30 mouse cellular contexts compared by ENCODE assay signal in the genomic region with DNA sequence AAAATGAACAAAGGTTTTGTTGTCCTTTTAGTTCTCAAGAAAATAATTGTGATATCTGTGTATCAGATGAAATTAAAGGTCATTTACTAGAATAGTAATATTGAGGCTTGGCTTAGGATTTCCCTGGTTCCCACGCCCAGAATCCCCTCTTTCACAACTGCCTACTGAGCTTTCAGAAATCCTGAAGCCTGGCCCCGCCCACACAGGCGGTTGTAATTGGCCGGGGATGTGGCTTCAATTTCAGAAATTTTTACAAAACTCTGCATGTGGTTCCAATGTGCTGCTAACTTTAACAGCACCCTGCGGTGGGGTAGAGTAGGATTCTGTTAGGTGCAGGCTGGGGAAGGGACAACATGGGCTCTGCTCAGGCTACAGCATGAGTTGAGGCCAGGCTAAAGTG.
A peak's percentile ranks its signal among the peaks of the same experiment; 100 is the strongest.
DNase-seq lines count a peak whose midpoint lies in the region; ATAC-seq and TF ChIP-seq lines count a peak whose summit lies in the region.
"Had no signal": no experiment of that assay in that cellular context is flagged by ENCODE, and none has a peak within 500 bp of the region (broad histone marks: within the 10 kb centered on the region; RNA-seq: fewer than 3 reads in every experiment).

No protein-coding gene starts in this region.

- TF ChIP-seq CTCF in intestine, postnatal 0 days (IDR thresholded peaks at IDR 0.05; ENCODE audit: low read depth) = no peak

- 69% methylated on average over 5 of the region's 5 CpGs for WGBS in embryonic facial prominence, embryonic 11.5 days
- WGBS in embryonic facial prominence, embryonic 10.5 days = 67% methylated on average over 5 of the region's 5 CpGs
- 33% methylated on average over 5 of the region's 5 CpGs for WGBS in embryonic facial prominence, embryonic 13.5 days
- WGBS in intestine, postnatal 0 days = 66% methylated on average over 5 of the region's 5 CpGs

- no peaks in the 10 kb centered on the region for H3K4me1 ChIP-seq in embryonic facial prominence, embryonic 11.5 days (ENCODE audit: control insufficient read depth, insufficient read depth, low read length)
- peaks cover 25% of the 10 kb centered on the region for H3K4me1 ChIP-seq in embryonic facial prominence, embryonic 10.5 days
- H3K4me1 ChIP-seq in embryonic facial prominence, embryonic 13.5 days = peaks cover 20% of the 10 kb centered on the region
- no peaks in the 10 kb centered on the region for H3K4me1 ChIP-seq in intestine, postnatal 0 days (replicated peaks; ENCODE audit: control insufficient read depth, insufficient read depth, low read length)
- H3K4me1 ChIP-seq: forebrain, embryonic 12.5 days; heart, embryonic 13.5 days; hindbrain, embryonic 10.5 days; hindbrain, embryonic 15.5 days; neural tube, embryonic 13.5 days had no signal

- H3K27ac ChIP-seq in embryonic facial prominence, embryonic 11.5 days (replicated peaks; ENCODE audit: low read depth, low read length) = no peak overlapping the region
- no peak overlapping the region for H3K27ac ChIP-seq in embryonic facial prominence, embryonic 10.5 days (replicated peaks)
- peak overlapping the region; percentile 34; the same call in 1 of the 2 replicates for H3K27ac ChIP-seq in embryonic facial prominence, embryonic 13.5 days
- no peak overlapping the region for H3K27ac ChIP-seq in intestine, postnatal 0 days (ENCODE audit: low read depth, low read length)
- H3K27ac ChIP-seq: forebrain, embryonic 12.5 days; heart, embryonic 13.5 days; hindbrain, embryonic 10.5 days; hindbrain, embryonic 15.5 days; kidney, embryonic 15.5 days; liver, embryonic 14.5 days; midbrain, embryonic 12.5 days; neural tube, embryonic 13.5 days had no signal

- no peak for ATAC-seq in embryonic facial prominence, embryonic 11.5 days (replicated peaks; ENCODE audit: insufficient number of reproducible peaks, low FRiP score, low TSS enrichment, low read depth)
- ATAC-seq in embryonic facial prominence, embryonic 13.5 days (ENCODE audit: insufficient number of reproducible peaks, insufficient read depth, low FRiP score, low TSS enrichment, low read depth) = no peak
- ATAC-seq in intestine, postnatal 0 days = no peak
- ATAC-seq: forebrain, postnatal 0 days; inflammation-experienced regulatory T-cells, adult 6 months had no signal

- H3K4me2 ChIP-seq in embryonic facial prominence, embryonic 11.5 days (ENCODE audit: low read depth, low read length) = no peak overlapping the region
- no peak overlapping the region for H3K4me2 ChIP-seq in embryonic facial prominence, embryonic 13.5 days
- H3K4me2 ChIP-seq in intestine, postnatal 0 days (replicated peaks; ENCODE audit: low read depth) = no peak overlapping the region
- H3K4me2 ChIP-seq: forebrain, embryonic 12.5 days; heart, embryonic 13.5 days; hindbrain, embryonic 15.5 days; kidney, embryonic 15.5 days; midbrain, embryonic 12.5 days; neural tube, embryonic 13.5 days had no signal

- H3K9ac ChIP-seq in embryonic facial prominence, embryonic 11.5 days (replicated peaks; ENCODE audit: low read length) = no peak overlapping the region
- no peak overlapping the region for H3K9ac ChIP-seq in embryonic facial prominence, embryonic 13.5 days
- no peak overlapping the region for H3K9ac ChIP-seq in intestine, postnatal 0 days (ENCODE audit: low read depth, low read length)
- H3K9ac ChIP-seq: forebrain, embryonic 12.5 days; forebrain, postnatal 0 days; heart, embryonic 13.5 days; hindbrain, embryonic 15.5 days; kidney, embryonic 15.5 days; liver, embryonic 14.5 days; midbrain, embryonic 12.5 days; neural tube, embryonic 13.5 days had no signal

- peak; percentile 62 for DNase-seq in embryonic facial prominence, embryonic 11.5 days (ENCODE audit: low spot score)
- no peak for DNase-seq in embryonic facial prominence, embryonic 10.5 days (ENCODE audit: low spot score)
- peak; percentile 56 for DNase-seq in thymus, postnatal 14 days
- no peak for DNase-seq in thymus, adult 18-20 months
- no peak for DNase-seq in Muller cell, postnatal 12 days (ENCODE audit: inconsistent ontology term)
- DNase-seq: adrenal gland, postnatal 25 days; cerebellum, adult 11-12 months; cerebellum, adult 9-11 months; forebrain, postnatal 0 days; heart, postnatal 10 days; kidney, adult 18-20 months; kidney, postnatal 4 days; layer of hippocampus, postnatal 36 days; left cerebral cortex, postnatal 4 days; liver; lung, adult 2 months; lung, postnatal 14 days; right cerebral cortex, postnatal 4 days had no signal

- H3K9me3 ChIP-seq in embryonic facial prominence, embryonic 11.5 days (replicated peaks; ENCODE audit: control insufficient read depth, low read length) = no peaks in the 10 kb centered on the region
- H3K9me3 ChIP-seq in embryonic facial prominence, embryonic 10.5 days = no peaks in the 10 kb centered on the region
- no peaks in the 10 kb centered on the region for H3K9me3 ChIP-seq in embryonic facial prominence, embryonic 13.5 days
- H3K9me3 ChIP-seq in intestine, postnatal 0 days (ENCODE audit: control insufficient read depth) = no peaks in the 10 kb centered on the region
- H3K9me3 ChIP-seq: forebrain, embryonic 12.5 days; heart, embryonic 13.5 days; hindbrain, embryonic 10.5 days; hindbrain, embryonic 15.5 days; kidney, embryonic 15.5 days; midbrain, embryonic 12.5 days; neural tube, embryonic 13.5 days had no signal

- no peaks in the 10 kb centered on the region for H3K27me3 ChIP-seq in embryonic facial prominence, embryonic 11.5 days (ENCODE audit: control insufficient read depth, insufficient read depth, low read length)
- no peaks in the 10 kb centered on the region for H3K27me3 ChIP-seq in embryonic facial prominence, embryonic 10.5 days (replicated peaks; ENCODE audit: low read depth, poor library complexity, severe bottlenecking)
- no peaks in the 10 kb centered on the region for H3K27me3 ChIP-seq in embryonic facial prominence, embryonic 13.5 days
- H3K27me3 ChIP-seq in intestine, postnatal 0 days (replicated peaks; ENCODE audit: control insufficient read depth, insufficient read depth, low read length) = no peaks in the 10 kb centered on the region
- H3K27me3 ChIP-seq: forebrain, embryonic 12.5 days; heart, embryonic 13.5 days; hindbrain, embryonic 15.5 days; kidney, embryonic 15.5 days; midbrain, embryonic 12.5 days; neural tube, embryonic 13.5 days had no signal

- no peaks in the 10 kb centered on the region for H3K36me3 ChIP-seq in embryonic facial prominence, embryonic 11.5 days (replicated peaks; ENCODE audit: control insufficient read depth, insufficient read depth, low read depth, low read length)
- H3K36me3 ChIP-seq in embryonic facial prominence, embryonic 10.5 days (replicated peaks) = no peaks in the 10 kb centered on the region
- no peaks in the 10 kb centered on the region for H3K36me3 ChIP-seq in embryonic facial prominence, embryonic 13.5 days
- H3K36me3 ChIP-seq in intestine, postnatal 0 days (ENCODE audit: control insufficient read depth, insufficient read depth) = no peaks in the 10 kb centered on the region
- H3K36me3 ChIP-seq: forebrain, embryonic 12.5 days; heart, embryonic 13.5 days; hindbrain, embryonic 10.5 days; hindbrain, embryonic 15.5 days; kidney, embryonic 15.5 days; midbrain, embryonic 12.5 days; neural tube, embryonic 13.5 days had no signal

- H3K4me3 ChIP-seq in embryonic facial prominence, embryonic 11.5 days (ENCODE audit: low read depth, low read length) = no peak overlapping the region
- H3K4me3 ChIP-seq in embryonic facial prominence, embryonic 10.5 days = no peak overlapping the region
- no peak overlapping the region for H3K4me3 ChIP-seq in embryonic facial prominence, embryonic 13.5 days
- H3K4me3 ChIP-seq in intestine, postnatal 0 days (ENCODE audit: low read depth, low read length) = no peak overlapping the region
- H3K4me3 ChIP-seq: erythroblast, embryonic 14.5 days; forebrain, embryonic 12.5 days; heart, embryonic 13.5 days; hindbrain, embryonic 10.5 days; hindbrain, embryonic 15.5 days; kidney, embryonic 15.5 days; midbrain, embryonic 12.5 days; neural tube, embryonic 13.5 days had no signal

Comparison
In these comparisons a context has a peak if more than half of its experiments do, and no peak if none do; other contexts are left out.
1. DNase-seq: peak in embryonic facial prominence, embryonic 11.5 days (single experiment) and thymus, postnatal 14 days (single experiment); none in embryonic facial prominence, embryonic 10.5 days (single experiment), thymus, adult 18-20 months (0 of 2) and Muller cell, postnatal 12 days (single experiment).